Mouse (Mus musculus): ENCODE measurements around the gene Gm37240. TPM values are rescaled to one million over a fixed set of nuclear protein-coding genes. Genes with fewer than 3 reads are reported as not detected.

The Gm37240 gene
- polyA plus RNA-seq, 1 experiment from 2014 or later = 0.67 TPM

DNA sequence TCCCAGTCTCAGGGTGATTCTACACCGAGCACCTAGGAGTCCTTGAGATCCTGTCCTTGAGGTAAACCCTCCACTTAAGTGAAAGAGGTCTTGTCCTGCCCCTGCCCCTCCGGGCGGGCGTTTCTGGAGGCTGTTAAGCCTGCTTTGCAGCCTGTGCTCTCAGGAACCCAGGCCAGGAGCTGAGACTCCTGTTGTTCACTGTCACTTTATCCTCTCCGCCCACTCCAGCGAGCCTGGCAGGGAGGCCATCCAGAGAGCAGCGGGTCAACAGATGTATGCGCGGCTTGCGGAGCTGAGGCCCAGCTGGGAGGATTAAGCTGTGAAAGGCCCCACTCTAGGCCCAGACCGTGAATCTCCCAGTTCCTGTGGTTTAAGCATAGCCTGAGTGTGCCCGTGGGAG lies 701.5 kb downstream of the Gm37240 start:
- H3K4me3 ChIP-seq (ENCODE audit: low read depth, low read length) = no peak overlapping the region
- DNase-seq (ENCODE audit: low spot score, missing footprints) = peak; percentile 92
- no peaks in the 10 kb centered on the region for H3K9me3 ChIP-seq (ENCODE audit: control insufficient read depth, low read length)
- peak; percentile 75 for ATAC-seq (ENCODE audit: low FRiP score)
- no peaks in the 10 kb centered on the region for H3K27me3 ChIP-seq (ENCODE audit: control insufficient read depth, insufficient read depth, low read length)
- WGBS = 2% methylated on average over 12 of the region's 12 CpGs
- no peak overlapping the region; the same call in 1 of the 2 replicates for H3K4me2 ChIP-seq
- no peak overlapping the region for H3K27ac ChIP-seq (ENCODE audit: low read depth, low read length)
- H3K4me1 ChIP-seq (ENCODE audit: control insufficient read depth, insufficient read depth, low read length) = peaks cover 9% of the 10 kb centered on the region
- peak overlapping the region; percentile 2; the same call in 1 of the 2 replicates for H3K9ac ChIP-seq (ENCODE audit: low read length)
- no peaks in the 10 kb centered on the region for H3K36me3 ChIP-seq (ENCODE audit: control insufficient read depth, insufficient read depth, low read length)

DNA sequence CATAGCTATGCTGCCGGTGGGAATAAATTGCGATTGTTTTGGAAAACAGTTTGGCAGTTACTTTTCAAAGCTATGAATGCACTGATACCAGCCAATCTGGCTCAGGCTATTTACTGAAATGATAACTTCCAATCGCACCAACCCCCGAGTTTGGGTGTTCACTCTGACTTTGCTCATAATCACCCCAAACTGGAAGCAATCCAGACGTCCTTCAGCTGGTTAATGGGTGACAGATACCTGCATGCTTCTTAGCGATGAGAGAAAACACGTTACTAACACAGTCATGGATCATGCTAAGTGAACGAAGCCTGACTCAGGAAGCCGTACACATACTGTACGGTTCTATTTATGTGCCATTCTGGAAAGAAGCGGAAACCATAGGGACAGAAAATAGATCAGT lies 702.4 kb downstream of the Gm37240 start:
- no peaks in the 10 kb centered on the region for H3K27me3 ChIP-seq (ENCODE audit: control insufficient read depth, insufficient read depth, low read length)
- DNase-seq (ENCODE audit: low spot score, missing footprints) (no peak), ATAC-seq (ENCODE audit: low FRiP score) (no peak)
- no peaks in the 10 kb centered on the region for H3K9me3 ChIP-seq (ENCODE audit: control insufficient read depth, low read length)
- H3K27ac ChIP-seq (ENCODE audit: low read depth, low read length) = no peak overlapping the region
- peaks cover 9% of the 10 kb centered on the region for H3K4me1 ChIP-seq (ENCODE audit: control insufficient read depth, insufficient read depth, low read length)
- no peaks in the 10 kb centered on the region for H3K36me3 ChIP-seq (ENCODE audit: control insufficient read depth, insufficient read depth, low read length)
- no peak overlapping the region for H3K4me3 ChIP-seq (ENCODE audit: low read depth, low read length)
- no peak overlapping the region for H3K4me2 ChIP-seq
- no peak overlapping the region for H3K9ac ChIP-seq (ENCODE audit: low read length)
- WGBS = 81% methylated on average over 11 of the region's 11 CpGs

- Histone ChIP-seq H3K4me1 (ENCODE audit: control insufficient read depth, insufficient read depth, low read length) (peaks cover 9% of the 10 kb centered on the region), H3K9me3 (ENCODE audit: control insufficient read depth, low read length) (no peaks in the 10 kb centered on the region), H3K36me3 (ENCODE audit: control insufficient read depth, insufficient read depth, low read length) (no peaks in the 10 kb centered on the region), H3K27me3 (ENCODE audit: control insufficient read depth, insufficient read depth, low read length) (no peaks in the 10 kb centered on the region), H3K27ac (ENCODE audit: low read depth, low read length) (no peak overlapping the region), H3K4me2 (no peak overlapping the region), H3K4me3 (ENCODE audit: low read depth, low read length) (no peak overlapping the region), H3K9ac (ENCODE audit: low read length) (no peak overlapping the region)
- no peak for DNase-seq (ENCODE audit: low spot score, missing footprints)
- 74% methylated on average over 6 of the region's 6 CpGs for WGBS
- ATAC-seq (ENCODE audit: low FRiP score) = no peak
These were observed 703.2 kb downstream of the Gm37240 start for GRCm38 (mm10) chr3:85184151-85184550.

DNA sequence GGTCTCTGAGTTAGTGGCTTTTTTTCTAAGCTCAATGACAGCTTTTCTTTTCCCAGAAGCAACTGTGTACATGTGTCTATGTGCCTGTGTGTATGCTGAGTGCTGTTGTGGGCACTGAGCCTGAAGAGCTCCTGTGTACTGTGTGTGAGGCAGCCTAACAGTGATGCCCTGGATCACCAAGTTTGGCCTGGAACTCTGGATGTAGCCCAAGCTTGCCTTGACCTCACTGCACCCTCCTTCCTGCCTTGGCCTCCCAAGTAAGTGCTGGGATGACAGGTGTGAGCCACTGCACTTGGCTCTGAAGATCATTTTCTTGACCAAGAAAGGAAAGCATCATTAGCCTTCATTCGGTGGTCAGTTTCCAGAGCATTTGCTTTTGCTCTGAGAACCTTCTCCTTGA lies 710.6 kb downstream of the Gm37240 start:
- Histone ChIP-seq H3K4me2 (no peak overlapping the region), H3K36me3 (ENCODE audit: control insufficient read depth, insufficient read depth, low read length) (no peaks in the 10 kb centered on the region), H3K4me1 (ENCODE audit: control insufficient read depth, insufficient read depth, low read length) (no peaks in the 10 kb centered on the region), H3K9ac (ENCODE audit: low read length) (no peak overlapping the region), H3K9me3 (ENCODE audit: control insufficient read depth, low read length) (no peaks in the 10 kb centered on the region; the same call in 1 of the 2 replicates), H3K4me3 (ENCODE audit: low read depth, low read length) (no peak overlapping the region), H3K27ac (ENCODE audit: low read depth, low read length) (no peak overlapping the region), H3K27me3 (ENCODE audit: control insufficient read depth, insufficient read depth, low read length) (no peaks in the 10 kb centered on the region)
- WGBS = 84% methylated on average over 1 of the region's 1 CpGs
- DNase-seq (ENCODE audit: low spot score, missing footprints) (no peak), ATAC-seq (ENCODE audit: low FRiP score) (no peak)

DNA sequence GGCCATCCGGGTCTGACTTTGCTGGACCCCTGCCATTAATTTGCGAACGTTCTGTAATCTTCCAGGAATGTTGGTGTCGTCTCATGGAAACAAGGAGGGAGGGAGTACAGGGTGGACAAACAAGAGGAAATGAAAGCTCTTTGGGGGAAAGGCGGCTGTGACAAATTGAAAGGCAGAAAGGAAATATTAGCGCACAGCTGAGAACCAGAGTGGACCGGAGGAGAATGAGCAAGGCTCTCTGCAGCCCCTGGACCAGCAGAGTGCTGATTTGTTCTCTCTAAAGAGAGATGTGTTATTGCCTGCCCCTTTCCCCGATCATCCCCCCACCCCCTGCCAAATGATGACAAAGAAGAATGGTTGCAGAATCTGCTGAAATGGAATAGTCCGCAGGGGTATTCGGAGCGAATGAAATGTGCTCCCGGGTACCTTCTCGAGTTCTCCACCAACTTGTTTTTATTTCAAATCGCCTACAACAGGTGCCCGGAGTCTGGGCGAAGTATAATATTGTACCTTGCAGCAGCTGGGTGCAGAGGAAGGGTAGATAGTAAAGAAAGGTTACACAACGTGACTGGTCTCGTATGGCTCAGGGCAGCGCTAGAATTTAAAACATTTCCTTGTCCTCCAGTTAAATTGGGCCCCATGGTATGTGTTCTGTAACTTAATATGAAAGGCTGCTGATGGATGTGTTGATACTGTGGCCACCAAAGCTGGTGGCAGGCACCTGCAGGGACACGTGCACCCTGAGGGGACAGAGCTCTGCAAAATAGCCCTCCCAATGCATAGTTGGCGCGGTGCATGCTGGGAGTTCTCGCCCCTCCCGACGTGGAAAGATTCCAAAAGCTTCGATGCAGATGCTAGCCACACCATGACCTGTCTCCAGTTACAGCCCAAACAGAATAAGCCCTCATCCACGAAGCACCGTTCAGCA lies 712.5 kb downstream of the Gm37240 start:
- H3K4me1 ChIP-seq (ENCODE audit: control insufficient read depth, insufficient read depth, low read length) = no peaks in the 10 kb centered on the region
- no peak overlapping the region for H3K4me3 ChIP-seq (ENCODE audit: low read depth, low read length)
- H3K27ac ChIP-seq (ENCODE audit: low read depth, low read length) = no peak overlapping the region
- 74% methylated on average over 28 of the region's 28 CpGs for WGBS
- ATAC-seq (ENCODE audit: low FRiP score) (no peak), DNase-seq (ENCODE audit: low spot score, missing footprints) (no peak)
- H3K36me3 ChIP-seq (ENCODE audit: control insufficient read depth, insufficient read depth, low read length) = no peaks in the 10 kb centered on the region
- no peak overlapping the region for H3K9ac ChIP-seq (ENCODE audit: low read length)
- H3K4me2 ChIP-seq = no peak overlapping the region
- H3K27me3 ChIP-seq (ENCODE audit: control insufficient read depth, insufficient read depth, low read length) = no peaks in the 10 kb centered on the region
- H3K9me3 ChIP-seq (ENCODE audit: control insufficient read depth, low read length) = no peaks in the 10 kb centered on the region; the same call in 1 of the 2 replicates

GRCm38 (mm10) chr3:85173441-85174071 lies 713.8 kb downstream of the Gm37240 start:
- Histone ChIP-seq H3K4me3 (ENCODE audit: low read depth, low read length) (no peak overlapping the region), H3K9ac (ENCODE audit: low read length) (no peak overlapping the region), H3K4me2 (no peak overlapping the region), H3K27ac (ENCODE audit: low read depth, low read length) (no peak overlapping the region), H3K27me3 (ENCODE audit: control insufficient read depth, insufficient read depth, low read length) (no peaks in the 10 kb centered on the region), H3K36me3 (ENCODE audit: control insufficient read depth, insufficient read depth, low read length) (no peaks in the 10 kb centered on the region), H3K9me3 (ENCODE audit: control insufficient read depth, low read length) (no peaks in the 10 kb centered on the region; the same call in 1 of the 2 replicates), H3K4me1 (ENCODE audit: control insufficient read depth, insufficient read depth, low read length) (no peaks in the 10 kb centered on the region)
- DNase-seq (ENCODE audit: low spot score, missing footprints) (no peak), ATAC-seq (ENCODE audit: low FRiP score) (no peak)
- WGBS = 82% methylated on average over 6 of the region's 6 CpGs

DNA sequence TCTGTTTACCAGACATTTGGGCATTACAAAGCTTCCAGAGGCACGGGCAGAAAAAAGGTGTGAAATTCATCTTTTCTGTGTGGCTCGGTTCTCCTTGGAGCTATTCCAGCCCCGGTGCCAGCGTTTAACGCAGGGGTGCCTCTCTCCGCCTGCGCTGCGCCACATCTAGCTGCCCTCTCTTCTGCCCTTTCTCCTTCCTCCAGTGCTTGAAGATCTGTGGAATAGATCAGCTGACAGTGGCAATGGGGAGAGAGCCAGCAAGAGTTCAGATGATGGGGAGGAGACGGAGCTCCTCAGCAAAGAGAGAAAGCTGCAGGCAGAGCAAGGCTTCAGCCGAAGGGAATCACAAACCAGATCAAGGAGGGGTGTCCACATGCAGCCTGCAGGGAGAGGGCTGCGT lies 714.8 kb downstream of the Gm37240 start:
- Histone ChIP-seq H3K27ac (ENCODE audit: low read depth, low read length) (no peak overlapping the region), H3K9me3 (ENCODE audit: control insufficient read depth, low read length) (no peaks in the 10 kb centered on the region), H3K9ac (ENCODE audit: low read length) (no peak overlapping the region), H3K27me3 (ENCODE audit: control insufficient read depth, insufficient read depth, low read length) (no peaks in the 10 kb centered on the region), H3K4me2 (no peak overlapping the region), H3K36me3 (ENCODE audit: control insufficient read depth, insufficient read depth, low read length) (no peaks in the 10 kb centered on the region), H3K4me1 (ENCODE audit: control insufficient read depth, insufficient read depth, low read length) (no peaks in the 10 kb centered on the region), H3K4me3 (ENCODE audit: low read depth, low read length) (no peak overlapping the region)
- ATAC-seq (ENCODE audit: low FRiP score) (no peak), DNase-seq (ENCODE audit: low spot score, missing footprints) (no peak)
- 84% methylated on average over 11 of the region's 11 CpGs for WGBS

- no peak overlapping the region for H3K27ac ChIP-seq (ENCODE audit: low read depth, low read length)
- no peak overlapping the region for H3K4me3 ChIP-seq (ENCODE audit: low read depth, low read length)
- no peak overlapping the region for H3K4me2 ChIP-seq
- no peak for ATAC-seq (ENCODE audit: low FRiP score)
- H3K9me3 ChIP-seq (ENCODE audit: control insufficient read depth, low read length) = no peaks in the 10 kb centered on the region
- WGBS = 94% methylated on average over 12 of the region's 12 CpGs
- H3K9ac ChIP-seq (ENCODE audit: low read length) = no peak overlapping the region
- H3K36me3 ChIP-seq (ENCODE audit: control insufficient read depth, insufficient read depth, low read length) = no peaks in the 10 kb centered on the region
- no peaks in the 10 kb centered on the region for H3K27me3 ChIP-seq (ENCODE audit: control insufficient read depth, insufficient read depth, low read length)
- no peaks in the 10 kb centered on the region for H3K4me1 ChIP-seq (ENCODE audit: control insufficient read depth, insufficient read depth, low read length)
- DNase-seq (ENCODE audit: low spot score, missing footprints) = no peak
These were observed 715.2 kb downstream of the Gm37240 start for GRCm38 (mm10) chr3:85172096-85172495.

DNA sequence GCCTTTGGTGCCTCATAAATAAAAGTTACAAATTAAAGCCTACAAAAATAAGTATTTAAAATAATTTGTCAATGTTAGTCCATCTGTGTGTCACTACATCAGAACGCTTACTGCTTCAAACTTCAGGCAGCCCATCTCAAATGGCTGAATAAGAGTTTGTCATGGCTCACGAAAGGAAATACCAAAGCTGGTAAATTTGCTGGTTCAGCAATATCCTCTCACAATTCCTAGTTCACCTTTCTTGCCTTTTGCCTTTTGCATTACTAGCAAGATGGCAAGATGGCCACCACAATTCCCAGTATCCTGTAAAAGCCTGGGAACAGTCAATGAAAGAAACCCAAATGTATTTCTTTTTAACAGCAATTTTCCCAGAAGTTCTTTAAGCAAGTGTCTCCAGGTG lies 718.5 kb downstream of the Gm37240 start:
- WGBS = 82% methylated on average over 2 of the region's 2 CpGs
- ATAC-seq (ENCODE audit: low FRiP score) (no peak), DNase-seq (ENCODE audit: low spot score, missing footprints) (no peak)
- no peaks in the 10 kb centered on the region for H3K36me3 ChIP-seq (ENCODE audit: control insufficient read depth, insufficient read depth, low read length)
- no peak overlapping the region for H3K9ac ChIP-seq (ENCODE audit: low read length)
- H3K27me3 ChIP-seq (ENCODE audit: control insufficient read depth, insufficient read depth, low read length) = no peaks in the 10 kb centered on the region
- H3K4me1 ChIP-seq (ENCODE audit: control insufficient read depth, insufficient read depth, low read length) = no peaks in the 10 kb centered on the region
- H3K4me3 ChIP-seq (ENCODE audit: low read depth, low read length) = no peak overlapping the region
- H3K4me2 ChIP-seq = no peak overlapping the region
- H3K27ac ChIP-seq (ENCODE audit: low read depth, low read length) = no peak overlapping the region
- H3K9me3 ChIP-seq (ENCODE audit: control insufficient read depth, low read length) = no peaks in the 10 kb centered on the region

Data from midbrain, embryonic 11.5 days (tissue).